Mouse (Mus musculus) lung, embryonic 16.5 days (tissue): ENCODE data around the gene Degs1. TPM values are rescaled to one million over a fixed set of nuclear protein-coding genes. Genes with fewer than 3 reads are reported as not detected.

Experiments
- ATAC-seq: fragments of 200-750 bp; cut with Nextera tagmentation; 2 replicates; pipeline ENCODE4 v1.8.0; 2017; ENCODE audit warnings: low read depth, mild to moderate bottlenecking, moderate library complexity
- H3K27ac ChIP-seq: fragments of 300-500 bp; sonication (generic); 2 replicates; pipeline ENCODE4 v1.5.1; 2014; ENCODE audit warnings: mild to moderate bottlenecking, control low read depth, low read length
- H3K27me3 ChIP-seq: fragments of 300-500 bp; sonication (generic); 2 replicates; pipeline ENCODE4 v1.6.1; 2014; ENCODE audit warnings: low read depth, low read length, mixed read lengths; ENCODE audit not compliant: control insufficient read depth, insufficient read depth
- H3K36me3 ChIP-seq: fragments of 300-500 bp; sonication (generic); 2 replicates; pipeline ENCODE4 v1.6.1; 2014; ENCODE audit warnings: low read length; ENCODE audit not compliant: control insufficient read depth, insufficient read depth
- H3K4me1 ChIP-seq: fragments of 300-500 bp; sonication (generic); replicated peaks from 2 replicates; pipeline ENCODE4 v1.6.1; 2014; ENCODE audit warnings: low read length, mixed read lengths; ENCODE audit not compliant: control insufficient read depth, insufficient read depth
- H3K4me2 ChIP-seq: fragments of 300-500 bp; sonication (generic); 2 replicates; pipeline ENCODE4 v1.6.1; 2014; ENCODE audit warnings: low read depth, low read length, control low read depth
- H3K4me3 ChIP-seq: fragments of 300-500 bp; sonication (generic); 2 replicates; pipeline ENCODE4 v1.5.1; 2014; ENCODE audit warnings: mild to moderate bottlenecking, low read length, control low read depth
- H3K9ac ChIP-seq: fragments of 300-500 bp; sonication (generic); 2 replicates; pipeline ENCODE4 v1.6.1; 2014; ENCODE audit warnings: low read length, control low read depth
- H3K9me3 ChIP-seq: fragments of 300-500 bp; sonication (generic); 2 replicates; pipeline ENCODE4 v1.6.1; 2016; ENCODE audit warnings: low read length; ENCODE audit not compliant: control insufficient read depth
- WGBS: fragments of 180-500 bp; shearing (Covaris S2); extraction: QIAGEN DNeasy Blood & Tissue Kit; methylation state at CpG from one replicate; pipeline ENCODE4 v1.1.7; 2014; 5-methylcytosine and 5-hydroxymethylcytosine counted together
- polyA plus RNA-seq: library from polyadenylated mRNA; unstranded; fragments of >200 nt; fragmentation: Nextera tagmentation; extraction: Ambion mirVana; gene quantifications from 2 replicates; pipeline ENCODE4 v1.2.1, GENCODE M21; 2015

Degs1 gene
- polyA plus RNA-seq, 1 experiment from 2014 or later, result 137 TPM

- Histone ChIP-seq H3K27me3 (no peaks in the 10 kb centered on the region), H3K9me3 (no peaks in the 10 kb centered on the region), H3K27ac (no peak overlapping the region), H3K36me3 (no peaks in the 10 kb centered on the region), H3K4me1 (peaks cover 4% of the 10 kb centered on the region), H3K4me3 (no peak overlapping the region), H3K4me2 (no peak overlapping the region), H3K9ac (0 out of 2 replicates have a peak overlapping the region, but pooled peaks have one; percentile 27)
- ATAC-seq, result peak; percentile 66; the same call in 1 of the 2 replicates
- 56% methylated on average over 7 of the region's 7 CpGs for WGBS
Observed at GRCm38 (mm10) chr1:182287781-182288180, 5.2 kb upstream of the Degs1 start.

- WGBS, result 85% methylated on average over 2 of the region's 2 CpGs
- no peak for ATAC-seq
Observed at GRCm38 (mm10) chr1:182284795-182285194, 2.2 kb upstream of the Degs1 start.

GRCm38 (mm10) chr1:182283231-182283630, 627 bp upstream of the Degs1 start:
- 32% methylated on average over 7 of the region's 7 CpGs for WGBS
- H3K9ac ChIP-seq, result peak overlapping the region; percentile 88; the same call in 1 of the 2 replicates

More at GRCm38 (mm10) chr1:182284795-182285194, 2.2 kb upstream of the Degs1 start:
- Histone ChIP-seq H3K4me1 (peaks cover 20% of the 10 kb centered on the region), H3K27me3 (no peaks in the 10 kb centered on the region), H3K9me3 (no peaks in the 10 kb centered on the region), H3K27ac (no peak overlapping the region), H3K9ac (no peak overlapping the region), H3K4me2 (no peak overlapping the region), H3K36me3 (no peaks in the 10 kb centered on the region), H3K4me3 (no peak overlapping the region)

GRCm38 (mm10) chr1:182281251-182281711, 1.3 kb downstream of the Degs1 start:
- H3K27ac ChIP-seq, result no peak overlapping the region
- peak overlapping the region; percentile 76 for H3K4me3 ChIP-seq
- H3K36me3 ChIP-seq, result peaks cover 21% of the 10 kb centered on the region
- ATAC-seq, result no peak
- WGBS, result 8% methylated on average over 9 of the region's 9 CpGs
- H3K27me3 ChIP-seq, result no peaks in the 10 kb centered on the region
- H3K9ac ChIP-seq, result peak overlapping the region; percentile 43; the same call in 1 of the 2 replicates
- peak overlapping the region; percentile 87 for H3K4me2 ChIP-seq
- H3K4me1 ChIP-seq, result peaks cover 20% of the 10 kb centered on the region
- H3K9me3 ChIP-seq, result no peaks in the 10 kb centered on the region

More at GRCm38 (mm10) chr1:182283231-182283630, 627 bp upstream of the Degs1 start:
- H3K4me3 ChIP-seq, result peak overlapping the region; percentile 76
- H3K4me2 ChIP-seq, result peak overlapping the region; percentile 87
- H3K4me1 ChIP-seq, result peaks cover 20% of the 10 kb centered on the region
- H3K36me3 ChIP-seq, result peaks cover 6% of the 10 kb centered on the region
- H3K27me3 ChIP-seq, result no peaks in the 10 kb centered on the region
- peak overlapping the region; percentile 75; the same call in 1 of the 2 replicates for H3K27ac ChIP-seq
- H3K9me3 ChIP-seq, result no peaks in the 10 kb centered on the region
- no peak; the same call in 1 of the 2 replicates for ATAC-seq

- Histone ChIP-seq H3K9ac (peak overlapping the region; percentile 33; the same call in 1 of the 2 replicates), H3K27ac (no peak overlapping the region), H3K27me3 (no peaks in the 10 kb centered on the region), H3K9me3 (no peaks in the 10 kb centered on the region), H3K4me1 (peaks cover 20% of the 10 kb centered on the region), H3K36me3 (peaks cover 22% of the 10 kb centered on the region), H3K4me3 (0 out of 2 replicates have a peak overlapping the region, but pooled peaks have one; percentile 76), H3K4me2 (peak overlapping the region; percentile 87)
- no peak for ATAC-seq
- WGBS, result 53% methylated on average over 11 of the region's 11 CpGs
Observed at GRCm38 (mm10) chr1:182280577-182280976, 2.0 kb downstream of the Degs1 start.

GRCm38 (mm10) chr1:182280046-182280445, 2.6 kb downstream of the Degs1 start:
- H3K4me2 ChIP-seq, result no peak overlapping the region
- no peaks in the 10 kb centered on the region for H3K27me3 ChIP-seq
- 83% methylated on average over 6 of the region's 6 CpGs for WGBS
- H3K9me3 ChIP-seq, result no peaks in the 10 kb centered on the region
- peaks cover 20% of the 10 kb centered on the region for H3K4me1 ChIP-seq
- H3K9ac ChIP-seq, result no peak overlapping the region
- no peak for ATAC-seq
- no peak overlapping the region for H3K4me3 ChIP-seq
- peaks cover 24% of the 10 kb centered on the region for H3K36me3 ChIP-seq
- H3K27ac ChIP-seq, result no peak overlapping the region

GRCm38 (mm10) chr1:182279436-182279835, 3.2 kb downstream of the Degs1 start:
- 77% methylated on average over 4 of the region's 4 CpGs for WGBS
- ATAC-seq, result no peak
- H3K27ac ChIP-seq, result no peak overlapping the region
- H3K4me3 ChIP-seq, result no peak overlapping the region
- H3K36me3 ChIP-seq, result peaks cover 24% of the 10 kb centered on the region
- peaks cover 20% of the 10 kb centered on the region for H3K4me1 ChIP-seq
- no peaks in the 10 kb centered on the region for H3K9me3 ChIP-seq
- no peaks in the 10 kb centered on the region for H3K27me3 ChIP-seq
- no peak overlapping the region for H3K4me2 ChIP-seq
- H3K9ac ChIP-seq, result no peak overlapping the region

- H3K9me3 ChIP-seq, result no peaks in the 10 kb centered on the region
- H3K4me3 ChIP-seq, result no peak overlapping the region
- 79% methylated on average over 6 of the region's 6 CpGs for WGBS
- no peaks in the 10 kb centered on the region for H3K27me3 ChIP-seq
- no peak overlapping the region for H3K4me2 ChIP-seq
- H3K9ac ChIP-seq, result no peak overlapping the region
- H3K4me1 ChIP-seq, result peaks cover 2% of the 10 kb centered on the region
- ATAC-seq, result no peak
- peaks cover 28% of the 10 kb centered on the region for H3K36me3 ChIP-seq
- no peak overlapping the region for H3K27ac ChIP-seq
Observed at GRCm38 (mm10) chr1:182275109-182275508, 7.5 kb downstream of the Degs1 start.

- H3K9ac ChIP-seq, result no peak overlapping the region
- H3K4me3 ChIP-seq, result no peak overlapping the region
- H3K27me3 ChIP-seq, result no peaks in the 10 kb centered on the region
- no peaks in the 10 kb centered on the region for H3K9me3 ChIP-seq
- no peaks in the 10 kb centered on the region for H3K4me1 ChIP-seq
- no peak overlapping the region for H3K27ac ChIP-seq
- no peak overlapping the region for H3K4me2 ChIP-seq
- H3K36me3 ChIP-seq, result peaks cover 10% of the 10 kb centered on the region
- ATAC-seq, result no peak
- WGBS, result 72% methylated on average over 5 of the region's 5 CpGs
Observed at GRCm38 (mm10) chr1:182271632-182272031, 11.0 kb downstream of the Degs1 start.
